In the genomic region with DNA sequence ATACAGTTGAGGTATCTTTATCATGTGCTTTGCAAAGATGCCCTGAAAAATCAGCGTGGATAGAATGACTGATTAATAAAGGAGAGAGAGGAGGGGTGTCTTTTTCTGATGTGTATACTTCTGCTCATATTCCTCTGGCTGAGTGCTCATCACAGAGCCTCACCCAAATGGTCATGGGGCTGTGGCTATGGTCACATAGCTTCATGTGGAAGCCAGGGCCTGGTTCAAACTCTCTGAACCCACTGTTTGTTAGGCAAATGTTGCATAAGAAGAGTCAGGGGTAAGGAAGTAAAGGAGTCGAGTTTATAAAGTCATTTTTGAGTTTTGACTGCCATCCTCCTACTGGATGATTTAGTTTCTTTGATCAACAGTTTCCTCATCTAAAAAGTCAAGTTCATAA, we compare ENCODE assay signal across 18 mouse cellular contexts.
DNase-seq lines count a peak whose midpoint lies in the region; ATAC-seq lines count a peak whose summit lies in the region.
"Had no signal": no experiment of that assay in that cellular context is flagged by ENCODE, and none has a peak within 500 bp of the region (broad histone marks: within the 10 kb centered on the region; RNA-seq: fewer than 3 reads in every experiment).

No protein-coding gene starts in this region.

- ATAC-seq in granulocyte monocyte progenitor cell, adult 5-6 weeks (replicated peaks; ENCODE audit: poor library complexity, severe bottlenecking) = peak; percentile 35; the same call in 1 of the 2 replicates
- ATAC-seq in monocyte, adult 5-6 weeks (replicated peaks; ENCODE audit: insufficient number of reproducible peaks, low FRiP score, low TSS enrichment, poor library complexity, severe bottlenecking) = peak; percentile 68
- ATAC-seq in CD4-positive, CD25-positive, alpha-beta regulatory T cell, adult 4 months = no peak
- ATAC-seq: forebrain, embryonic 13.5 days; forebrain, embryonic 15.5 days had no signal

- peak; percentile 7 for DNase-seq in lung, postnatal 36 days
- DNase-seq in lung, postnatal 10 days = no peak
- no peak for DNase-seq in frontal cortex, postnatal 10 days (ENCODE audit: low spot score in 2 of 2)
- DNase-seq in heart, postnatal 14 days = no peak
- DNase-seq: adrenal gland, adult 8-10 months; adrenal gland, postnatal 14 days; adrenal gland, postnatal 36 days; B cell, adult 2 months; cerebellum, adult 11-12 months; cerebellum, adult 8-10 months; cerebellum, adult 9-11 months; cerebellum, postnatal 14 days; cerebellum, postnatal 36 days had no signal

- intact Hi-C loops in heart, postnatal 14 days (cut with DNase I) = no loop called here
